Mouse (Mus musculus) intestine, embryonic 14.5 days (tissue): ENCODE data around the gene Grk6. TPM values are rescaled to one million over a fixed set of nuclear protein-coding genes. Genes with fewer than 3 reads are reported as not detected.

Experiments used
- ATAC-seq: fragments of 200-750 bp; cut with Nextera tagmentation; replicated peaks from 2 replicates; pipeline ENCODE4 v1.8.0; 2017; ENCODE audit warnings: low read depth, moderate number of reproducible peaks, moderate TSS enrichment, moderate library complexity; ENCODE audit not compliant: low FRiP score, low TSS enrichment
- DNase-seq: peaks from one replicate; pipeline ENCODE4 v3.0.0-alpha.2; 2018; ENCODE audit warnings: low spot score
- H3K27ac ChIP-seq: fragments of 300-500 bp; sonication (generic); 2 replicates; pipeline ENCODE4 v1.5.1; 2014; ENCODE audit warnings: low read depth, mild to moderate bottlenecking, control low read depth
- H3K27me3 ChIP-seq: fragments of 300-500 bp; sonication (generic); replicated peaks from 2 replicates; pipeline ENCODE4 v1.6.1; 2014; ENCODE audit warnings: low read length, control low read depth; ENCODE audit not compliant: control insufficient read depth, insufficient read depth
- H3K36me3 ChIP-seq: fragments of 300-500 bp; sonication (generic); 2 replicates; pipeline ENCODE4 v1.6.1; 2014; ENCODE audit warnings: low read length, control low read depth; ENCODE audit not compliant: control insufficient read depth, insufficient read depth
- H3K4me1 ChIP-seq: fragments of 300-500 bp; sonication (generic); replicated peaks from 2 replicates; pipeline ENCODE4 v1.6.1; 2014; ENCODE audit warnings: low read length, control low read depth, mixed read lengths; ENCODE audit not compliant: control insufficient read depth, insufficient read depth
- H3K4me2 ChIP-seq: fragments of 300-500 bp; sonication (generic); 2 replicates; pipeline ENCODE4 v1.6.1; 2014; ENCODE audit warnings: low read length
- H3K4me3 ChIP-seq: fragments of 300-500 bp; sonication (generic); 2 replicates; pipeline ENCODE4 v1.5.1; 2014; ENCODE audit warnings: low read depth, low read length, control low read depth, mixed read lengths
- H3K9ac ChIP-seq: fragments of 300-500 bp; sonication (generic); 2 replicates; pipeline ENCODE4 v1.6.1; 2014; ENCODE audit warnings: mild to moderate bottlenecking, low read length
- H3K9me3 ChIP-seq: fragments of 300-500 bp; sonication (generic); 2 replicates; pipeline ENCODE4 v1.6.1; 2016; ENCODE audit warnings: low read length, control low read depth; ENCODE audit not compliant: control insufficient read depth
- WGBS: fragments of 180-500 bp; shearing (Covaris S2); extraction: QIAGEN DNeasy Blood & Tissue Kit; methylation state at CpG from one replicate; pipeline ENCODE4 v1.1.7; 2014; 5-methylcytosine and 5-hydroxymethylcytosine counted together
- polyA plus RNA-seq: library from polyadenylated mRNA; unstranded; fragments of >200 nt; fragmentation: Nextera tagmentation; extraction: Ambion mirVana; gene quantifications from 2 replicates; pipeline ENCODE4 v1.2.1, GENCODE M21; 2014

Grk6 gene
- polyA plus RNA-seq = 43.4 and 55.1 TPM in 2 replicates

DNA sequence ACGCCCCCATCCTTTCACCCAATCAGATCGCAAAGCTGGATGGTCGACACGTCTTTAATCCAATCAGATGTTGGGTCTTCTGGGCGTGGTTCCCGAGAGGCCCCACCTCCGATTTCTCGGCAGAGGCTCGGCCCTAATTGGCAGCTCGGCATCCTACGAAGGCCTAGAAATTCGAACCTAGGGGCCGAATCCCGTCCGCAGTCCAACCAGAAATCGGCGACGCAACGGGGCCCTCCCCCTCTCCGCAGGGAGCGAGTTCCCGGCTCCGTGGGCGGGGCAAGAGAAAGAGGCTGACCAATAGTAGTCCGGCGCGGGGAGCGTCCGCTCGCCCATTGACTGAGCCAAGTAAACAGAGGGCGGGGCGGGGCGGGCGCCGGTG lies at the start of gene Grk6:
Grk6 (plus strand) TSS at position 136 of the 379 bp plus-strand sequence.
- Histone ChIP-seq H3K27ac (peak within 1 kb of the TSS; percentile 95), H3K36me3 (peaks cover 13% of the 10 kb centered on the region), H3K9me3 (no peaks in the 10 kb centered on the region), H3K27me3 (no peaks in the 10 kb centered on the region), H3K4me3 (peak within 1 kb of the TSS; percentile 87), H3K4me2 (peak within 1 kb of the TSS; percentile 94), H3K9ac (peak within 1 kb of the TSS; percentile 96), H3K4me1 (peaks cover 26% of the 10 kb centered on the region)
- ATAC-seq (peak; percentile 96), DNase-seq (peak; percentile 99)
- 0% methylated on average over 30 of the region's 35 CpGs for WGBS

DNA sequence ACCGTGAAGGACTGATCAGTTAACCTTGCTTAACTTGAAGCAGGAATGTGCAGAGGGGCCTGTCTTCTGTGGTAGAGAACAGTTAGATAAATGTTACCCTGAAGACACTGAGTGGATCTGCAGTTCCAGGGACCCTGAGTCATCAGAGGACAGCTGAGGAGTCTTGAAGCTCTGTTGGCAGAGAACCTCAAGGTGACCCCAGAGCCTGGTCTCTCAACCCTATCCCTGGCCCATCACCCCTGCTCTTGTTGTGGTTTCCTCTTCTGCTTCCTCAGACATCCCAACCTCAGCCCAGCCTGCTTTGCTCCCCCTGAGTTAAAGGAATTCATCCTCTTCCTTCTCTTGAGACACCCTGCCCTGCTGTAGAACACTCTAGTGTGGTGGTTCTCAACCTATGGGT lies 46.8 kb upstream of the Grk6 start, which contains the start of gene Slc34a1:
Slc34a1 (plus strand) TSS at position 100 of the 400 bp plus-strand sequence.
- Histone ChIP-seq H3K9me3 (no peaks in the 10 kb centered on the region), H3K36me3 (no peaks in the 10 kb centered on the region), H3K27me3 (no peaks in the 10 kb centered on the region), H3K4me3 (no peak within 1 kb of the TSS), H3K27ac (no peak within 1 kb of the TSS), H3K4me1 (no peaks in the 10 kb centered on the region), H3K4me2 (no peak within 1 kb of the TSS), H3K9ac (no peak within 1 kb of the TSS)
- WGBS = 78% methylated on average over 1 of the region's 1 CpGs
- ATAC-seq = no peak
- no peak for DNase-seq

DNA sequence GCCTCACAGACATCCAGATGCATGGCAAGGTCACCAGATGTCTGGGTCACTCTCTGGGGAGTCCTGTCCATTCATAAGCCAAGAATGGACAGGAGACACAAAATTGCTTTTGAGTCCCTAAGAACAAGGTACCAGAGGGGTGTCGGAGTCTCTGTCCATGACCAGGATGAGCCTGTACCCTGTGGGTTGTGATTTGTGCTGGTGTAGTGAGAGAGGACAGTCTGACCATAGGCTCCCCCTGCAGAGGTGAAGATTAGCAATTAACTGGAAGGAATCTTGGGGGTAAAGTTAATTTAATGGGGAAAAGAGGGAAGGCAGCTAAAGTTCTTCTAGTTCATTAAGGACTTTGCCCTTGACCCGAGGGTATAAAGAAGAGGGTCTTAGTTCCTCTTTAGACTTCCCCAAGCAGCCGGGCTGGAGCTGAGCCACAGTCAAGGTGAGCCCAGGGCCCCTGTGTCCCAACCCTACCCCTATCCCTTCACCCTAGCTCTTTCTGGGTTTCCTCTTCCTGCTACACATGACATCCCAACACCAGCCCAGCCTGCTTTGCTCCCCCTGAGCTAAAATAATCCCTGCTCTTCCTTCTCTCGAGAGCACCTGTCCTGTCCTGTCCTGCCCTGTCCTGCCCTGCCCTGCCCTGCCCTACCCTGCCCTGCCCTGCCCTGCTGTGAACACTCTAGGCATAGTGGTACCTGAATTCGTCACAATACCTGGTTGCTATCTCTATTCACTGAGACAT lies 45.4 kb upstream of the Grk6 start:
- no peak overlapping the region for H3K4me2 ChIP-seq
- ATAC-seq (no peak), DNase-seq (no peak)
- H3K27ac ChIP-seq = no peak overlapping the region
- no peaks in the 10 kb centered on the region for H3K27me3 ChIP-seq
- H3K9me3 ChIP-seq = no peaks in the 10 kb centered on the region
- H3K36me3 ChIP-seq = no peaks in the 10 kb centered on the region
- no peak overlapping the region for H3K9ac ChIP-seq
- H3K4me3 ChIP-seq = no peak overlapping the region
- H3K4me1 ChIP-seq = no peaks in the 10 kb centered on the region
- 59% methylated on average over 5 of the region's 5 CpGs for WGBS

DNA sequence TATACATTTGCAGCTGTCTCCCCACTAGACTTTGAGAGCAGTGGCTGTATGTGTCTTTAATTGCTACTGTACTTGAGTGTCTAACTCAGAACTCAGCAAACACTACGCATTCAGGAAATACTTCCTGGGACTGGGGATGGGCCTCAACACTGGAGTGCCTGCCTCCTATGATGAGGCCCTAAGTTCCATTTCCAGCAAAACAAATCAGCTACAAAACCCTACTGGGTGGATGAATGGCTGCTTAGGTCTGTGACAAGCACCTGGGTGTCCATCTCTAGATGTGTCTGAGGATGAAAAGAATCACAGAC lies 44.9 kb upstream of the Grk6 start:
- Histone ChIP-seq H3K4me2 (no peak overlapping the region), H3K9me3 (no peaks in the 10 kb centered on the region), H3K4me1 (no peaks in the 10 kb centered on the region), H3K9ac (no peak overlapping the region), H3K36me3 (no peaks in the 10 kb centered on the region), H3K27me3 (no peaks in the 10 kb centered on the region), H3K4me3 (no peak overlapping the region), H3K27ac (no peak overlapping the region)
- DNase-seq = no peak
- WGBS = 71% methylated on average over 1 of the region's 1 CpGs
- no peak for ATAC-seq

DNA sequence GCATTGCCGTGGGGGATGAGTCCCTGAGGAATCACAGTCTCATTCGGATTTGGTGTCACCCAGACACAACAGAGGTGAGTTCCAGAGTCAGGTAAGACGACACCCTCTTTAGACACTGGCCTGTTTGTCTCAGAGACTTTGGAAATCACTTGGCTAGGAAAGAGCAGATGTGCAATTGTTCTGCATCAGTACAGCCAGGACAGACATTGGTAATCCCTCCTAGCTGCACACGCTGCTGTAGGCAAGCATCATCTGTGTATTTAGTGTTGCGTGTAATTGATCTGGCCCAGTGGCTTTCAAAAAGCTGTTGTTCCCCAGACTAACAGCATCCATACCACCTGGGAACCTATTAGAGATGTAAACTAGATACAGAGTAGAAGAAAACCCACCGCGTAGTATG lies 41.6 kb upstream of the Grk6 start:
- DNase-seq (no peak), ATAC-seq (no peak)
- no peaks in the 10 kb centered on the region for H3K36me3 ChIP-seq
- no peak overlapping the region for H3K4me2 ChIP-seq
- H3K9me3 ChIP-seq = no peaks in the 10 kb centered on the region
- H3K27ac ChIP-seq = no peak overlapping the region
- H3K4me1 ChIP-seq = no peaks in the 10 kb centered on the region
- no peak overlapping the region for H3K9ac ChIP-seq
- 78% methylated on average over 7 of the region's 7 CpGs for WGBS
- no peaks in the 10 kb centered on the region for H3K27me3 ChIP-seq
- no peak overlapping the region for H3K4me3 ChIP-seq

DNA sequence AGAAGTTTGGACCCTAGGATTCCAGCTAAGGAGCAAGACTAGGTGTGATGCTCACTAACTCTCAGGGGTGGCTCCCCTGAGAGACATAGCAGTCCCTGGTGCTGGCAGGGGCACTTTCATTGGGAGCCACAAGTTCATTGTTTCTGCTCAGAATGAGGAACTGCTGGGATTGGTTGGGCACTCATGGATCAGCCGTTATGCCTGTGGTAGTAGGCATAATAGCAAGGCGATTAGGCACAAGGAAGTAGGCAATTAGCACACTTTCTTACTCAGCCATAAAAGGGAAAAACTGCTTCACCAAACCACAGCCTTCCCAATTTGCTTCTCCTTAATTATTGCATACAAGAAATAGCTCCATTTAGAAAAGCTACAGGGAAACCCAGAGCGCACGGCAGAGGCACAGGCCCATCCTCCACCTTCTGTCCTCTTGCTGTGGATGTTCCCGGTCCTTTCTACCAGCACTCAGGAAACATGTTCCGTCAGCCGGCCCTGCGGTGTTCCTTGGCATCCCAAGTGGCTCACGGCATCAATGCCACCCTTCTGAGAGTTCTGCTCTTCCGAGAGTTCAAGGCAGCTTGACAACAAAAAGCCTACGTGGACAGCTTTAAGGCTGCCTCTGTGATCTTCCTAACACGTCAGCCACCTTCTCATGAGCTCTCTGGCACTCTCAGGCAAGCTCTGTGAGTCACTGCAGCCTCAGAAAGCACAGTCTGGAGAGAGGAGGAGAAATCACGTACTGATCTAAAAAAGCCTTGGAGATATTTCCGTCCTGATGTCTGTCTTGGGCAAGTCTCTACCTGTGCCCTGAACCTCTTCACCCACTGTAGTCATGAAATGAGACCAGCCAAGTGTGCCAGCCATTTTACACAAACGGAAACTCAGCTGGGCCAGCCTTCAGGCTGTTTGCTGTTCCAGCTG lies 40.7 kb upstream of the Grk6 start:
- Histone ChIP-seq H3K36me3 (no peaks in the 10 kb centered on the region), H3K27ac (no peak overlapping the region), H3K27me3 (no peaks in the 10 kb centered on the region), H3K9ac (no peak overlapping the region), H3K4me3 (no peak overlapping the region), H3K9me3 (no peaks in the 10 kb centered on the region), H3K4me2 (no peak overlapping the region), H3K4me1 (no peaks in the 10 kb centered on the region)
- 74% methylated on average over 15 of the region's 15 CpGs for WGBS
- ATAC-seq (no peak), DNase-seq (no peak)

DNA sequence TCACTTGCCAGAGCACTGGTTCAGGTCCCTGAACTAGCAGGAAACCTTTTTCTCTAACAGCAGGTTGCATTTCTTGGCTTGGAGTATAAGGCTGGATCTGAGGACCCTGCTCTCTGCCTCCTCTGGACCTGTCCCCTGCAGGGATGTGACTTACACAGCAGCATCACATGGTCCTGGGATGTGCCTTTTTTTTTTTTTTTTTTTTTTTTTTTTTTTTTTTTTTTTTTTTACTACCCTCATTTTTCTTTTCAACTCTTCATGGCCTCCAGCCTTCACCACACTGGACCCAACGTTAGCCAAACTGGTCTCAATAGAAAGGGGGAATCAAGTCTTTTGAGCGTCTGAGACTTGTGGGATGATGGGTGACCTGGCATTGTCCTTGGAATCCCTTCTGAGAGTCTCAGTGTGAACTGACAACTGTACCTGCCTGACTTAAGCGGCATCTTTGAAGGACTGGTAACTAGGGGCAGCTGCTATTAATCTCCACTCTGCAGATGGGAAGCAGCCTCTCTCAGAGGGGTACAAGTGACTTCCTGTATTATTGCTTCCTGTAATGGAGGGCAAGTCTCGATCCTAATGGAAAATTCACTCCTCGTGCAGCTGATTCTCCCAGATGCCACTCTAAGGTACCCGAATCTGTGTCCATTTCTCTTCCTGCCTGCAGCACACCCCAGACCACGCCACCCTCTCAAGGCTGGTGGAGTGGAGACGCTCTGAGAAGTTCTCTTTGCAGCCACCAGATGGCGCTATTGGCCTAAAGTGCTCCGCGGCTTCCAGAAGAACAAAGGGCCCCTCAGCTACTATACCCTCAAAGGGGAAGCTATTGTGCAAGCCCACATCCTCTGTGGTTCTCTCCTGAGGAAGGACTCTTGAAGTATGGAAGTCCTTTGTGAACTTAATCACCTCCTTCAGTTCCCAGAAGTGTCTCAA lies 39.8 kb upstream of the Grk6 start:
- H3K4me3 ChIP-seq = no peak overlapping the region
- no peaks in the 10 kb centered on the region for H3K4me1 ChIP-seq
- WGBS = 11% methylated on average over 11 of the region's 11 CpGs
- no peak overlapping the region for H3K9ac ChIP-seq
- peak; percentile 91 for ATAC-seq
- no peaks in the 10 kb centered on the region for H3K9me3 ChIP-seq
- no peaks in the 10 kb centered on the region for H3K27me3 ChIP-seq
- H3K4me2 ChIP-seq = no peak overlapping the region
- H3K27ac ChIP-seq = no peak overlapping the region
- DNase-seq = peak; percentile 89
- H3K36me3 ChIP-seq = no peaks in the 10 kb centered on the region

DNA sequence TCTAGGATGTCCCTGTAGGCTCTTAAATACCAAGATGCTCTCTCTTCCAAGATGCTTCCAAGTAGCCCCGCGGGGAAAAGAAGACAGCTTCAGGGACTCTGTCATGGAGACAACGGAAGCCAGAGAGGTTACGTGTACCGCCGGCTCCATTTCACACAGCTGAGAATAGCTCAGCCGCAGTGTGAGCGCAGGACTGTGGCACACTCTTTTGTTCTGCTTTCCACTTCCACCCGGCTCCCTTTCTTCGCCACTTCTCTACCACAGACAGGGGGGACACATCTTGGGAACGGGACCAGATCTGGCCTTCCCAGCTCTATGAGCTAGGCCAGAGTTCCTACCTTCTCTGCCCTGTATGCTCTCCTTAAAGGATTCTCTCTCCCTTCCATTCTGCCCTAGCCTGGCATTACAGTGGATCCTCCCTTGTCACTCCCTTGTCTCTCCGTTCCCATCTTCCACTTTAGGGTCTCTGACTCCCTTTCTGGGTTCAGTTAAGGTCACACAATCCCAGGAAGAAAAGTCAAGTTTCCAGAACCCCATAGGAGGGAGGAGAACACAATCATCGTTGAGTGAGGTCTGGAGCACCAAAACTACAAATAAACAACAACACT lies 39.0 kb upstream of the Grk6 start:
- H3K4me1 ChIP-seq = no peaks in the 10 kb centered on the region
- DNase-seq (no peak), ATAC-seq (no peak; the same call in 1 of the 2 replicates)
- no peaks in the 10 kb centered on the region for H3K9me3 ChIP-seq
- no peaks in the 10 kb centered on the region for H3K36me3 ChIP-seq
- H3K4me3 ChIP-seq = no peak overlapping the region
- 69% methylated on average over 13 of the region's 13 CpGs for WGBS
- no peak overlapping the region for H3K4me2 ChIP-seq
- H3K27ac ChIP-seq = no peak overlapping the region
- H3K9ac ChIP-seq = no peak overlapping the region
- no peaks in the 10 kb centered on the region for H3K27me3 ChIP-seq
